Mouse (Mus musculus): ENCODE data around the gene Abtb2. TPM values are rescaled to one million over a fixed set of nuclear protein-coding genes. Genes with fewer than 3 reads are reported as not detected.

Abtb2 gene
- total RNA-seq, 2 experiments from 2014 or later: 21.9 to 24.4 TPM

DNA sequence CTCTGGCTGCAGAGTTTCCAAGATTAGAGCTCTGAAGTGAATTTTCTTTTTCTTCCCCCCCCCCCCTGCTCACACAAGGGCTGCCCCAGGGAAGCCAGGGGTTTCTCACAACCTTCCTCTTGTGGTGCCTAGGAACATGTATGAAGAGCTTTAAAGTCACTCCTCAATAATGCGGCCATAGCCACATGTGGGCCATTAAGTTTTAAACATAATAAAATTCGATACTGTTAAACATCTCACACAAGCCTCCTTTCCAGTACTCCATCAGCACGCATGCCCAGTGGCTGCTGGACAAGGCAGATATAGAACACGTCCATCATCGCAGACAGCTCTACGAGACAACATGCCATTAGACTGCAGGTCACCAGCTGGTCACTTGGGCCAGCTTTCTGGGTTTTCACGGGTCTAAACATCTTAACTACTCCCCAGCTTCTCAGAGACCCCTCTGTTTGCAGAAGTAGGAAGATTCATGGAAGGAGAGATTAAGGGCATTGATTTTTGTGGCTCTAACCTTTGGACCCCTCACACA is 15.3 kb downstream of the Abtb2 start:
- no peak for DNase-seq
- intact Hi-C loops (cut with DNase I): no loop called here

DNA sequence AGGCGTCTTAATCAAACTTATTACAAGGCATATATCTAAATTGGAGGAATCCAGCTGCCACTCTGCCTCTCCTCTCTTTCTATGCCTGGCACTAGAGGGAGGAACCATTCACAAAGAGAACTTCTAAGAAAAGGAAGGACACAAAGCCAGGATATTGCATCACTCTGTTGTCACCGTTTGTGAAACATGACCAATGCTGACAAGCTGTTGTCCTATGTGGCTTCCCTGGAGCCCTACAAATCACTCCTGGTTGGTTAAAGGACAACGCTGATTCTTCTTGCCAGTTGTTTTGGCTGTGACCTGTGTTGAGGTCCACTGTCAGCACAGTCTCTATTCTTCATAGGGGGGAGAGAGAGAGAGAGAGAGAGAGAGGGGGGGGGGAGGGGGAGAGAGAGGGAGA is 17.2 kb downstream of the Abtb2 start:
- intact Hi-C loops (cut with DNase I): no loop called here

DNA sequence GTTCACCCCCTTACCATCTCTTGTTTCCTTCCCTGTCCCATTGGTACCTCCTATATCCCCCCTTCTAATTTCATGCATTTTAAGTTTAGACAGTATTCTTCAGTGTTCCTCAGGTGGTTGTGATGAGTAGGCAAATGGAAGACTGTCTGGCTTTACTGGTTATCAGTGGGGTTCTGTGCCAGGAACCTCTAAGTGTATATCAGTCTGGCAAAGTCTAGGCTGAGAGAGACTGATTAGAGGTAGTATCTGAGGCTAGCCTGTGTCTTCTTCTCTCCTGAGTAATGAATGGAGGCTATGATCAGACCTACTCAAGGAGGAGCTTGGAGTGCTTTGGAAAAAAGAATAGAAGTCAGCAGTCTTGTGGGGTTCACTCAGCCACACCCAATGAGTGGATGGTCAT is 18.0 kb downstream of the Abtb2 start:
- intact Hi-C loops (cut with DNase I): no loop called here
- no peak for DNase-seq

More for the DNA sequence above, 17.2 kb downstream of the Abtb2 start:
- no peak for DNase-seq

DNA sequence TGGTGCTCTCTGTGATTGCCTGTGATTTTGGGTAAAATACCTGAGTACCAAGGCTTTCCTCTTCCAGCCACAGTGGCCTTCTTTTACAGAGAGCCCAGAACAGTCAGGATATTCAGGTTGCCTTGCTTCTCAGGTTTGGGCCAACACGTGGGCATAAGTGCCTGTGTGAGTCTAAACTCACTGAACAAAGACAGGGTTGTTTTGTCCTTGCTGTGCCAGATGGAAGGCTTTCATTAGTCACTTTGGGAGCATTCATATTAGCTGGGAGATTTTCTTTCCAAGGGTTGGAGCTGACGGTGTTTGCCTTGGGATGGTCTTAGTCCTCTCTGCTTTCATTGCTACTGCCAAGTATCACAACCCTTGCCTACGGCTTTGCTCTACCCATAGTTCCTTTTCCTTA is 20.3 kb downstream of the Abtb2 start:
- intact Hi-C loops (cut with DNase I): no loop called here
- no peak for DNase-seq

DNA sequence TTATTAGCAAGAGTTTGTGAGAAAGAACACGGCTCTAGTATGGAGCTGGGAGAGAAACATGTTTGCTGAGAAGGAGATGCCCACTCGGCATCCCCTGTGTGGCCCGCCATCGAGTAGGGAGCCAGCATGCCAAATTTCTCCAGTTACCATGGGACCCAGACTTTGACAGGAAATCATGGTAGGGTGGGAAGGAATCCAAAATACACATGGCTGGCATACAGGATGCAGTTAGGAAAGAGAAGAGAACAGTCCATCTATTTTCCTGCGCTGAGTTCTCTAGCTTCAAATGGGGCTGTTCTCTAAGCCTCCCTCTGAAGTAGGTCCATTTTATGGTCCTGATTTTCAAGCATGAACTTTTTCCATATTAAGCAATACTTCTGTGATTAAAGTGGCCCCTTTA is 22.7 kb downstream of the Abtb2 start:
- intact Hi-C loops (cut with DNase I): no loop called here
- DNase-seq: no peak

DNA sequence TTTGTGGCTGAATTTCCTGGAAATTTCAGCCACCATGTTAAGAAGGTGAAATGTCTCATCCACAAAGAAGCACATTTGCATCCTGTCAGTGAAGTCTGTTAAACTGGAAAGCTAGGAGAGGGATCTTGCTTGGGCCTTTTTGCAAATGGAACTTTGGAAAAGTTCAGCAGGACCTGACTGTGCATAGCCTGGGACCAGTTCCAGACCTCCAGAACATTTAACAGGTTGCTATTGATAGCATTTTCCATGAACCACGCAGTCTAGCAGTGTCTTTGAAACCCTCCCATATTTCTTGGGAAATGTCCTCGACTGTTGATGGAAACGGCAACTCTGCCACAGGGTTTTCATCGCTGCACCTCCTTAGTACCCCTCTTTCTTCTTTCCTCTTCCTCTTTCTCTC is 23.3 kb downstream of the Abtb2 start:
- DNase-seq: no peak
- intact Hi-C loops (cut with DNase I): no loop called here

DNA sequence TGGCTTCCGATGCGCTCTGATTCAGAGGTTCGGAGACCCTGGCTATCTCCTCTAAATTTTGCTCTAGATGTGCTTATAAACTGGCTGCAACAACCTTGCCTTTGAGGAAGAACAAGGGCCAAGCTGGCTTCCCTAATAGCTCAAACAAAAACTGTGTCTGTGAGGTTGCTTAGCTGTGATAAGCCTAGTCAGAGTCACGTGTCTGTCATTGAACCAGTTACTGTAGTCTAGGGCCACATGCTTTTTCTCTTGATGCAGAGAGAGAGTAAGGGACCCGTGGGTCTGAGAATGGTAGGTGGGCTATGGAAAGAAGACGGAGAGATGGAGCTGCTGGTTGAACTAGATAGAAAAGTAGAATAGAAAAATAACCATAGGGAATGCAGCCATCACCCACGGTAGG is 24.5 kb downstream of the Abtb2 start:
- intact Hi-C loops (cut with DNase I): no loop called here

DNA sequence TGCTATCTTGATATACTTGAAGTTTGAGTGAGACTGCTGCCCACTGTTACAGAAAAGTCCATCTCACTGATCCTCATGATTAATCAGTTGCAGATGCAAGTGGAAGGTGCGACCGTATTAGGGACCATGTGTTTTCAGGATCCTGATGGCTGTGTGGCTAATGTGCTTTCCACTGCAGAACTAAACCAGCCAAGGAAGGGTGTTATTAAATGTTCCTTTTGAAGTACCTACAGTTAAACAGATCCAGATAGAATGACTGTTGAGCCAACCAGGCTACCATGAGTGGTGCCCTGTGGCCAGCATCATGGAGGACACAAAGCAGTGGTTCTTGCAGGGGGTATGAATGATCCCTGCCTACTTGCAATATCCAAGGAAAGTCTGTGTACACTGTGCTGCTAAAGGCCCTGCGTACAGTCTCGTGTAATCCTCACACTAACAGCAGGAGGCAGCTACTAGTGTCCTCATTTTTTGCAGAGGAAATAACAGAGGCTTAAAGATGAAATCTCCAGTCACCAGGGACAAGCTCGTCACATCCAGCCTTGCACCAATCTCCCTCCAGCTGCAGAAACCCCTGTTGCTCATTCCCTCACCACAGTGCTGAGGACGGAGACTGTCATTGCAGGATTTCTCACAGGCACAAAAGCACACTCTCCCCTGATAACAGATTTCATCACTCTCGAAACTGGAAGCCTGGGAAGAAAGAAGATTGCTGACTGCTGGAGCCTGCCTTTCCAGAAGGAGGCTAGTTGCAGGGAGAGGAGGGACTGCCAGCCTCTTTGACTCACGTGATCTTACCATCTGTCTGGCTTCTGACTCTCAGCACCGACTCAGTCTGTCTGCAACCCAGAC is 25.9 kb downstream of the Abtb2 start:
- intact Hi-C loops (cut with DNase I): no loop called here
- DNase-seq: no peak

More for the DNA sequence above, 24.5 kb downstream of the Abtb2 start:
- no peak for DNase-seq

DNA sequence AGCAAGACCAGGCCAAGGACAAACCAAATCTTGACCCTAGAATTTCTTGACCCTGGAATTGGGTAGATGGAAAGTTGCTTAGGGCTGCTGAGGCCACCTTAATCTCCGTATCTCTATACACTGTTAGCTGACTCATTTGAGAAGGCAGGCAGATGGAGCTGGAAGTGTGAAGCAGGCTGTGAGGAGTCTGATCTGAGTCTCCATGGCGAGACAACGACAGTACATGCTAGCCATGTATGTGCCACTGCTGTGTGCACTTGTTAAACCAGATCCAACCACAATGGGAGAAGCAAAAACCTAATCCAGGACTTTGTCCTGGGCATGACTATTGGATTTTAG is 26.4 kb downstream of the Abtb2 start:
- no peak for DNase-seq
- intact Hi-C loops (cut with DNase I): no loop called here

DNA sequence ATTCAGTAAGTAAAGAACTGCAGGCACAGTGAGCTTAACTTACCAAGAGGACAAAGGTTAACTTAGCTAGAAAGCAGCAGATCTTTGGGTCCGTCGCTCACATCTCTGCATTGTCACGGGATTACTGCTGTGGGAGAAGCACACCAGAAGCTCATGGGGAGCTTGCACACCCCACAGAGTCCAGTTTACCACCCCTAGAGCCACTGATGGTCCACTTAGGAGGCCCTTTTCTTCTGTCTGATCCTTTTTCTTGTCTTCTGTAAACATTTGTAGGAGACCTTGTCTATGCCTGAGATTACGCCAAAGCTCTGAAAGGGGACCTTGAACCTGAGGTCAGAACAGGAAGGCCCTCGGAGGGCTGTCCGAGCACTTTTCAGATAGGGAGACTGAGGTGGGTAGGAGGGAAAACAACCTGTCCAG is 28.5 kb downstream of the Abtb2 start:
- intact Hi-C loops (cut with DNase I): no loop called here
- no peak for DNase-seq

DNA sequence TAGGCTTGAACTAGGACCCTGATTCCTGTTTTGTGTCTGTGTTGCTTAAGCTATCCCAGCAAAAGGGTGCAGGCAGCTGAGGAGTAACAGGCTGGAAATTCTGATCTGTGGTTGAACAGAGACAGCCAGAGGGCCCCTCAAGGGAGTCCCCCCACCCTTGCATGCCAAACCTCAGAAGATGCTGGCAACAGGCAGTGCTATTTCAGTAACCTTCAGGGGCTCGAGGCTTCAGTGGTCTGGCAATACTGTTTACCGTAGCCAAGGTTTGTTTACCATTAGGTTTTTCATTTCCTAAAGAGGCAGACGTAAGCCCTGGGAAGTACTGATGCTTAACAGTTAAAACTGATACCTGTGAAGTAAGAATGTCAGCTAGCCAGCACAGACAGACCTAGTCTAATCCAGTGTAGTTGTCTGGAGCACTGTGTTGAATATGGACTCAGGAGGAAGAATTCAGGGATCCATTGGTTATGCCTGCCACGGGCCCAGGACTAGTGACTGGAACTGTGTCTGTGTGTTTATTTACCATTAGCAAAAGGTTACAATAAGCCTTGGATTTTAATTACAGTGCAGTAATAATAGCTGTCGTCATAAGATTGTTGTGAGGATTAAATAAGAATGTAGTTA is 29.0 kb downstream of the Abtb2 start:
- DNase-seq: no peak
- intact Hi-C loops (cut with DNase I): no loop called here

DNA sequence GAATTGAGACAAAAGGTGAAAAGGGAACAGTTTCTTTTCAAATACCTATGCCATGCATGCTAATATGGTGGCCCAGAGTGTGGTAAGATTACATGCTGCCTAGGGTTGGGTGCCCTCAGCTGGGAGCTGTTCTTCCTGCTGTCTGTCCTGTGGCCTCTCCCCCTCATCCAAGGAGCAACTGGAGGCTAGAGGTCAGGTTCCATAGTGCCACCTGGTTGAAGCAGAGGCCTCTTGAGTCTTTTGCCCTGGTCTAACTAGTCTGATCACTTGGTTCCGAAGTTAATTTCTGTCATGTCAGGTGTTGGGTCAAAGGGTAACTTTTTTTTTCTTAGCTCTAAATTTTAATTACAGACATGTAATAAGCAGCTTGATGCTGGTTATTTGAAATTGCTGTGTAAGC is 33.2 kb downstream of the Abtb2 start:
- DNase-seq: no peak
- intact Hi-C loops (cut with DNase I): no loop called here

DNA sequence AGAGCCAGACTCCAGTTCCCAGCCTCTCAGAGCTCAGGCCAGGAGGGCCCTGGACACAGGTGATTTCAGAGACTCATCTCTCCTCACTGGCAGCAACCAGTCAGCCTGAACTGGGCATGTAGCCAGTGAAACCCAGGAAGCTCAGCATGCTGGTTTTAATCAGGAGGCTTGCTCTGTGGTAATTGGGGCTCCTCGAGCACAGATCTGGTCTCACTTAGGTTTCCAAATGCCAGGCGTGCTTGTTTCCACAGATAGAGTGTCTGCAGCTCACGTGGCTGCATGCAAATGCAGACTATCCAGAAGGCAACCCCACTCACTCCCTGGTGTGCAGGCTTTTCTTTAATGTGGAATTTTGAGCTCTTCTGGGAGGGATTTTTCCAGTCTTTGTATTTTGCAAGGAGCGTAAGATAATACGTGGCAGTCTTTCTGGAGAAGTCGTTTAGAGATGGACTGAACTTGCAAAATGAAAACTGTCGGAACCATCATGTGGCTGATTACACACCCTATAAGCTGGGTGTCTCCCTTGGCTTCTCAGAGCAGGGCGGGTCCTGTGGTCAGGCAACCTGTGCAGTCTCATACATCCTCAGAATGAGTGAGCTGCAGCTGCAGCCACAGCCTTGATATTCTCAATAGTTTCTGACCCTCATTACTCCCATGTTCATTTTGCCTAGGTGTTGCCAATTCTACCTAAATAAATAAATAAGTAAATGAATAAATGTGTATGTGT is 34.2 kb downstream of the Abtb2 start:
- intact Hi-C loops (cut with DNase I): no loop called here
- peak in 1 of 2 experiments; percentile 52 for DNase-seq

DNA sequence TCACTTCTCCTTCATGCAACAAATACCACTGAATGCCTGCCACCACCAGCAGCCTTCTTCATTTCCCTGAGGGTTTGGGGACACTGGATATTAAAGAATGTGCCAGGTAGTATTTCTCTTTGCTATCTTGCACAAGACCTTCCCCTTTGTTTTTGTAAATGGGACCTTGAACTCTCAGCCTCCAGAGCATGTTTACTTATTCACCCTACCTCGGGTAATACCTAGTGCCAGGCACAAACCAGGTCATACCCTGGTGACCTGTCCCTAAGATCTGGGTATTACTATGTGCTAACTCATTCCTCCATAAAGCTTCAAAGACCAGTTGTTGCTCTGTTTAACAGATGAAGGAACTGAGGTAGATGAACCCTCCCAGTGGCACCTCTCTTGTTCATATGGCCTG is 35.0 kb downstream of the Abtb2 start:
- intact Hi-C loops (cut with DNase I): no loop called here
- no peak for DNase-seq

DNA sequence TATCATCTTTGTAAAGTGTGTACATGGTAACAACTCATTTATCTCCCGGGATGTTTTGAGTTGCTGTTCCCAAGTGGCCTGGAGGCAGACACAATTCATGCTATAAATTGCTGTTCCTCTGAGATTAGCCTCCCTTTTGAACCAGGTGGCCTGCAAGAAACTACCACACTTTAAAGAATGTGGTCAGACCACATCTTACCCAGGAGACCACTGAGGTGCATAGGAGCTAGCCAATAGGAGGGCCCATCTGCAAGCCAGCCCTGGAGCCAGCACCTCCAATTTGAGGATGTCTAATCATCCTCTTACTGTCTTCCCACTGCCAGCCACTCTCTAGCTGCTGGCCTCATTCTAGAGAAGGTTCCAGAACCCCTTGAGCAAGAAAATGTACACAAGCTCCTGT is 35.4 kb downstream of the Abtb2 start:
- DNase-seq: no peak
- intact Hi-C loops (cut with DNase I): no loop called here

DNA sequence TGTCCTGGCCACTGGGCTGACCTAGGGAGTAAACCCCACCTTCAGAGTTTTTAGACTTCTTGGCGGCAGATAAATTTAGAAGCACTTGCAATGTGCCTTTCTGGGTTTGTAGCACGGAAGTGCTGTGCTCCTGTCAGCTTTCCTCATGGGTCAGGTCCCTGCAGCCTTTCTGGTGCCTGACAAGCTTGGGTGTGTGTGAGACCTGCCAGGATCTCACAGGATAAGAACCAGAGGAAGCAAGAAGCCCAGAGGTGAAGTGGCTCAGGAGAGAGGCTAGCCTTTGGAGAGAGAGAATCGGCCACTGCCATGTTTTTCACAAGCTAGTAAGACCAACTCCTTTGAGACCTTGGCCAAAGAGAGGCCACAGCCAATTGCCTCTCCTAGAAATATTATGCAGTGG is 37.1 kb downstream of the Abtb2 start:
- intact Hi-C loops (cut with DNase I): no loop called here
- DNase-seq: no peak

DNA sequence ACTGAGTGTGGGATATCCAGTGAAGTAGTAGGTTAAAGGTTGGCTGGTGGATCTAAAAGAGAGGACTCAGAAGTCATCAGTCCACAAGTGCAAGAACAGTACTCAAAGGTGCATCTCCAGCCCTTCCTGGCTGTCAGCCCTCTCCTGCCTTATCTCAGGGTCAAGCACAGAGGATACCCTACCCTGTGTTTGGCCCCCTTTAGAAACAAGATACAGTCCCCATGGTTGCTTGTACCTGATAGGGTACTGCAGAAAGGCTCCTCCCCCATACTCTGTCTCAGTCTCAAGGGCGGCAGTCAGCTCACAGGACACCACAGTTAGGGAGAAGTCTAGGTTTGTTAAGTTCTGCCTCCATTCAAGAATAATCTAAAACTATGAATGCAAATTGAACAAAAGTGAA is 37.8 kb downstream of the Abtb2 start:
- DNase-seq: no peak
- intact Hi-C loops (cut with DNase I): no loop called here

DNA sequence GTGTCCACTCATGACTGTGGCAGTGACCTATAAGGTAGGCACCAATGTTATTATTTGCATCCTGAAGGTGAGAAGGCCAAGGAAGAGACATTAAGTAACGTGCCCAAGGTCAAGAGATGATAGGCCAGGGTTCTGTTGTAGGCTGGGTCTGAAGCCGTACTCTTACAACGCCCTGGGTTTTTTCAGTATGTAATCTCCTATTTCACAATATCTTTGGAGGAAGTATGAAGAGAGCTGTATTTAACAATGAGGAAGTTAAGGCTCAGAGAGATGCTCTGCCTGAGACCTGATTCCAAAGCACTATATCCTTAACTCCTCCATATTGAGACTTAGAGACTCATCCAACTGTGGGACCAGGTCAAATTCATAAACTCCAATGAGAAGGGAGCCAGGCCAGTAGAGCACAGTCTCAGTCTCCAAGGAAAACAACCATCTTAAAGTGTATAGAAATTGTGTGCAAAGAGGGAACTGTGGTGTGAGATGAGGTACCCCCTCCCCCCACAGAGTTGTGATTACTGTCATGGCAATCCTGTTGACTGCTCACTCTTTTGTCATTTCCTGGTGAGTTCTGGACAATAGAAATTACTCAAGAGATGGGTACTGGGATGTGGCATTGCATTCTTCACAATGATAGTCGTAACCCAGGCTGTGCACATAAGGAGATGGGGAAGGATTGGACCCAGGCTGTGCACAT is 39.8 kb downstream of the Abtb2 start:
- intact Hi-C loops (cut with DNase I): no loop called here
- no peak for DNase-seq

DNA sequence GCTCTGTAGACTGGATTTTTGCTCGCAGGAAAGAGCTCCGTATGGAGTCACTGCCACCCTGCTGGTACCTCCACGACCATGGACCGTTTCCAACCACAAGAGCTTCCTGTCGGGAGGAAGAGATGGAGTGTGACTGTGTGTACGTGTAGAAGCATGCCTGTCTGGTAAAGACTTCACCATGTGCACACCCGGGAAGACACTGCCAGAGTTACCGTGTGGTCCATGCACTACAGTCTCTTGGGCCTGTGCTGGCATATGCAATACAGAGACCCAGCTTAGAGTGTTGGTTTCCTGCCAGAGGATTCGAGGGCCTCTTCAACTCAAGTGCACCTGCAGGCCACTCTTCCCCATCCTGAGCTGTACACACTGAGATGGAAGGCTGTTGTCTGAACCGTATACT is 41.8 kb downstream of the Abtb2 start:
- intact Hi-C loops (cut with DNase I): no loop called here
- no peak for DNase-seq

DNA sequence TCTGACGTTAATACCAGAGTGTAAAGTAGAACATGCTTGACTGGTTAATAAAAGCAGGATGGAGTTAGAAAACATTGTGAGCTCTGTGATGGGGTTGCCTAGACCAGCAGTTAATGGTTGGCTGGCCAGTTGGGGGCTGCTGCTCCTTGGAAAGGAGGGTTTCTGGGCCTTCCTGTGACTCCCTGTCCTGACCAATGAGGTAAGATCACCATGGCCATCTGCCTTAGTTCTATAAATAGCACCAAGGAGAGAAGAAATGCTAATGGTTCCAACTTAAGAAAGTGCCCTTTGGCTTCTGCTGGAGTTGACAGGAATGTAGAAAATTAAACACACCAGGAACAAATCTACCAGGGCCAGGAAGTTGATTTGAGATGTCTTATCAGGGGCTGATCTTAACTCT is 42.8 kb downstream of the Abtb2 start:
- intact Hi-C loops (cut with DNase I): no loop called here
- no peak for DNase-seq

DNA sequence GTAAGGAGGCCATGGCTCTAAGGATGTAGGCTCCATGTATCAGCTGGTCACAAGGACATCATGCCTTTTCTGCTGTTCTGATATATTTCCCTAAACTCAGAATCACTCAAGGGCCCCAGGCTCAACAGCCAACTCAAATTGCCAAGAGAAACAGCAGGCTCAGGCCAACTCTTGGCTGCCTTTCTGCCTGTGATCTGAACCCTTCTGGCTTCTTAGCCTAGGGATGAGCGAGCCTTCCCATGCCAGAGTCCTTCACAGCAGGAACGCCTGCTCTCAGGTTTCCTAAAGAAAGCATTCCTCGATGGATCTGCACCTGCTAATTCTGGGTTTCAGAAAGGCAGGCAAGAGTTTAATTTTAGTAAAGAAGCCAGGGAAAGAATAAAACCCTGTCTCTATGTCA is 43.4 kb downstream of the Abtb2 start:
- intact Hi-C loops (cut with DNase I): no loop called here
- DNase-seq: peak in 1 of 2 experiments; percentile 52
